Mouse (Mus musculus) bone marrow, adult 2 months (tissue): ENCODE measurements around the gene Ccdc148.

Experiments used
- CTCF ChIP-seq: fragments of 200-500 bp; IDR thresholded peaks from 2 replicates; pipeline ENCODE4 v1.5.1; 2011; ENCODE audit warnings: low read length, control low read depth; ENCODE audit not compliant: control insufficient read depth, insufficient read depth
- POLR2A ChIP-seq: fragments of 200-500 bp; IDR thresholded peaks from 2 replicates; pipeline ENCODE4 v1.6.1; 2011; ENCODE audit warnings: low read depth, mild to moderate bottlenecking, control low read depth, low read length, borderline replicate concordance; ENCODE audit not compliant: control insufficient read depth

DNA sequence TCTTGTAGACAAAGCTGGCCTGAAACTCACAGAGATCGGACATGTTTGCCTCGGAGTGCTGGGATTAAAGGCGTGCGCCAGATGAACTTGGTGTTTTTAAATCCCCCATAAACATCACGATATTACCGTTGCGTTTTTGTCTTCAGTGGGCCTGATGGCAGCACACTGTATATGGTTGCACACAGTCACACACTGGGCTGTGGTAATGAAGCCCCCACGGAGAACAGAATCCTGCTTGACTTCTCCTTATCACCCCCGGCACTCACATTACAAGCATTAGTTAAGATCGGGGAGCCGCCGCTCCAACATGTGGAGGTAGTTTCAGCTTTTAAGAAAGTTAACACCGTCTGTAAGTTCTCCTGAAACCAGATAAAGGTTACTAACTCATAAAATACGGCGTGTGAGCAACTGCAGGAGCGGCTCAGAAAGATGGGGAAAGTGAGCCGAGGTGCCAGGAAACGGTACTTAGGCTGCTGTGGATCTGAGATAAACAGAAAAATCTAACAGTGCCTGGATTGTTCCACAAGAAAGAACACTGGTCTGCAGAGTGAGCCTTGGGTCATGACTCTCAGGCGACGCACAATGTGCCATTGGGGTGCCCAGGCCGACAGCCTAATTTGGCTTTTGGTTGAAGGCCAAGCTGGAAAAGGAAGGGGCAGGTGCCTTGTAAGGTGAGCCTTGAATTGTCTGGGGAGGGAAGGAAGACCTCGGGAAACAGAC is 117.0 kb downstream of the Ccdc148 start:
- TF ChIP-seq POLR2A (no peak), CTCF (no peak)
